Mouse (Mus musculus) cerebellum, adult 9-10 months (tissue): ENCODE measurements around the gene Myo18a.

Experiments used
- DNase-seq: peaks from one replicate; pipeline ENCODE4 v3.0.0; 2022

Myo18a gene

GRCm38 (mm10) chr11:77800491-77800868, 37.4 kb downstream of the Myo18a start:
- DNase-seq = no peak

GRCm38 (mm10) chr11:77800869-77801701, 38.0 kb downstream of the Myo18a start:
- no peak for DNase-seq

GRCm38 (mm10) chr11:77802341-77802865, 39.4 kb downstream of the Myo18a start:
- no peak for DNase-seq

GRCm38 (mm10) chr11:77806218-77806617, 43.2 kb downstream of the Myo18a start:
- DNase-seq = no peak

GRCm38 (mm10) chr11:77806855-77807254, 43.8 kb downstream of the Myo18a start:
- DNase-seq = no peak

- DNase-seq = no peak
These were observed 45.0 kb downstream of the Myo18a start for GRCm38 (mm10) chr11:77808051-77808465.

GRCm38 (mm10) chr11:77809215-77809614, 46.2 kb downstream of the Myo18a start:
- DNase-seq = no peak

GRCm38 (mm10) chr11:77810018-77810417, 47.0 kb downstream of the Myo18a start:
- no peak for DNase-seq

GRCm38 (mm10) chr11:77813969-77814368, 50.9 kb downstream of the Myo18a start:
- DNase-seq = no peak

- DNase-seq = no peak
These were observed 53.0 kb downstream of the Myo18a start for GRCm38 (mm10) chr11:77816003-77816402.

GRCm38 (mm10) chr11:77821648-77822047, 58.6 kb downstream of the Myo18a start:
- DNase-seq = peak; percentile 86

GRCm38 (mm10) chr11:77822781-77823180, 59.7 kb downstream of the Myo18a start:
- peak; percentile 74 for DNase-seq

- DNase-seq = peak; percentile 85
These were observed 62.8 kb downstream of the Myo18a start for GRCm38 (mm10) chr11:77825853-77826252.

GRCm38 (mm10) chr11:77826311-77826710, 63.3 kb downstream of the Myo18a start:
- no peak for DNase-seq

- DNase-seq = peak; percentile 90
These were observed 64.4 kb downstream of the Myo18a start for GRCm38 (mm10) chr11:77827241-77827995.

- DNase-seq = no peak
These were observed 65.1 kb downstream of the Myo18a start for GRCm38 (mm10) chr11:77828163-77828562.

- no peak for DNase-seq
These were observed 66.2 kb downstream of the Myo18a start for GRCm38 (mm10) chr11:77829043-77829841.

- no peak for DNase-seq
These were observed 67.8 kb downstream of the Myo18a start for GRCm38 (mm10) chr11:77830875-77831274.

- DNase-seq = no peak
These were observed 69.5 kb downstream of the Myo18a start for GRCm38 (mm10) chr11:77832541-77832940.

GRCm38 (mm10) chr11:77835109-77835508, 72.1 kb downstream of the Myo18a start:
- no peak for DNase-seq

- no peak for DNase-seq
These were observed 73.2 kb downstream of the Myo18a start for GRCm38 (mm10) chr11:77836290-77836689.

- DNase-seq = no peak
These were observed 73.7 kb downstream of the Myo18a start for GRCm38 (mm10) chr11:77836751-77837150.

- no peak for DNase-seq
These were observed 74.8 kb downstream of the Myo18a start for GRCm38 (mm10) chr11:77837856-77838255.
